Mouse (Mus musculus): ENCODE results near the gene Tsn.

Gene Tsn

GRCm38 (mm10) chr1:118311622-118312326 is at the start of gene Tsn:
Tsn (minus strand) TSS chr1:118311739.
- DNase-seq (ENCODE audit: low spot score in 2 of 2), result no peak

- DNase-seq (ENCODE audit: low spot score in 2 of 2), result no peak
These were observed 47.7 kb upstream of the Tsn start for GRCm38 (mm10) chr1:118359071-118359761.

GRCm38 (mm10) chr1:118349922-118350321 is 38.4 kb upstream of the Tsn start:
- no peak for DNase-seq (ENCODE audit: low spot score in 2 of 2)

GRCm38 (mm10) chr1:118343649-118344435 is 32.3 kb upstream of the Tsn start:
- DNase-seq (ENCODE audit: low spot score in 2 of 2), result no peak

GRCm38 (mm10) chr1:118337921-118338320 is 26.4 kb upstream of the Tsn start:
- no peak for DNase-seq (ENCODE audit: low spot score in 2 of 2)

GRCm38 (mm10) chr1:118335847-118336246 is 24.3 kb upstream of the Tsn start:
- DNase-seq (ENCODE audit: low spot score in 2 of 2), result no peak

- DNase-seq (ENCODE audit: low spot score in 2 of 2), result no peak
These were observed 23.5 kb upstream of the Tsn start for GRCm38 (mm10) chr1:118334749-118335713.

- DNase-seq (ENCODE audit: low spot score in 2 of 2), result peak; percentile 88 to 96
These were observed 10.2 kb upstream of the Tsn start, which contains the start of gene Nifk for GRCm38 (mm10) chr1:118321661-118322201. Nifk (plus strand) TSS chr1:118321839.

GRCm38 (mm10) chr1:118320696-118321095 is 9.2 kb upstream of the Tsn start:
- DNase-seq (ENCODE audit: low spot score in 2 of 2), result peak; percentile 65 to 77

GRCm38 (mm10) chr1:118310780-118311621 is 538 bp downstream of the Tsn start:
- peak; percentile 85 to 94 for DNase-seq (ENCODE audit: low spot score in 2 of 2)

- peak in 1 of 2 experiments; percentile 31 for DNase-seq (ENCODE audit: low spot score in 2 of 2)
These were observed 13.8 kb downstream of the Tsn start for GRCm38 (mm10) chr1:118297719-118298118.

- peak in 1 of 2 experiments; percentile 19 for DNase-seq (ENCODE audit: low spot score in 2 of 2)
These were observed 14.9 kb downstream of the Tsn start for GRCm38 (mm10) chr1:118296673-118297072.

- DNase-seq (ENCODE audit: low spot score in 2 of 2), result peak in 1 of 2 experiments; percentile 40
These were observed 16.7 kb downstream of the Tsn start for GRCm38 (mm10) chr1:118294826-118295225.

- DNase-seq (ENCODE audit: low spot score in 2 of 2), result peak in 1 of 2 experiments; percentile 51
These were observed 17.3 kb downstream of the Tsn start for GRCm38 (mm10) chr1:118294192-118294591.

- DNase-seq (ENCODE audit: low spot score in 2 of 2), result peak in 1 of 2 experiments; percentile 21
These were observed 19.2 kb downstream of the Tsn start for GRCm38 (mm10) chr1:118292291-118292690.

- no peak for DNase-seq (ENCODE audit: low spot score in 2 of 2)
These were observed 36.4 kb downstream of the Tsn start for GRCm38 (mm10) chr1:118275139-118275538.

GRCm38 (mm10) chr1:118251931-118252330 is 59.6 kb downstream of the Tsn start:
- no peak for DNase-seq (ENCODE audit: low spot score in 2 of 2)

Measured in spleen, postnatal 4 days (tissue).